Mouse (Mus musculus) limb, embryonic 11.5 days (tissue): ENCODE measurements around the gene Parg. TPM values are rescaled to one million over a fixed set of nuclear protein-coding genes. Genes with fewer than 3 reads are reported as not detected.

Source experiments
- ATAC-seq: fragments of 200-750 bp; cut with Nextera tagmentation; 2 replicates; pipeline ENCODE4 v1.8.0; 2017; ENCODE audit warnings: low read depth; ENCODE audit not compliant: insufficient number of reproducible peaks, low FRiP score, low TSS enrichment
- DNase-seq: peaks from one replicate; pipeline ENCODE4 v3.0.0-alpha.2; 2015; ENCODE audit warnings: low spot score
- H3K27ac ChIP-seq: fragments of 300-500 bp; sonication (generic); replicated peaks from 2 replicates; pipeline ENCODE4 v1.5.1; 2014; ENCODE audit warnings: low read depth, mild to moderate bottlenecking, low read length
- H3K27me3 ChIP-seq: fragments of 300-500 bp; sonication (generic); 2 replicates; pipeline ENCODE4 v1.6.1; 2014; ENCODE audit warnings: mild to moderate bottlenecking, low read length, mixed read lengths; ENCODE audit not compliant: control insufficient read depth, insufficient read depth
- H3K36me3 ChIP-seq: fragments of 300-500 bp; sonication (generic); 2 replicates; pipeline ENCODE4 v1.6.1; 2014; ENCODE audit warnings: mild to moderate bottlenecking, low read length, moderate library complexity, mixed read lengths; ENCODE audit not compliant: control insufficient read depth, insufficient read depth
- H3K4me1 ChIP-seq: fragments of 300-500 bp; sonication (generic); 2 replicates; pipeline ENCODE4 v1.6.1; 2014; ENCODE audit warnings: low read length, mixed read lengths; ENCODE audit not compliant: control insufficient read depth, insufficient read depth
- H3K4me2 ChIP-seq: fragments of 300-500 bp; sonication (generic); 2 replicates; pipeline ENCODE4 v1.6.1; 2014; ENCODE audit warnings: low read depth, mild to moderate bottlenecking, moderate library complexity; ENCODE audit not compliant: severe bottlenecking
- H3K4me3 ChIP-seq: fragments of 300-500 bp; sonication (generic); 2 replicates; pipeline ENCODE4 v1.5.1; 2014; ENCODE audit warnings: low read depth, low read length
- H3K9ac ChIP-seq: fragments of 300-500 bp; sonication (generic); 2 replicates; pipeline ENCODE4 v1.6.1; 2014; ENCODE audit warnings: mild to moderate bottlenecking, low read length
- H3K9me3 ChIP-seq: fragments of 300-500 bp; sonication (generic); 2 replicates; pipeline ENCODE4 v1.6.1; 2016; ENCODE audit warnings: low read length; ENCODE audit not compliant: control insufficient read depth
- WGBS: fragments of 180-500 bp; shearing (Covaris S2); extraction: QIAGEN DNeasy Blood & Tissue Kit; methylation state at CpG from one replicate; pipeline ENCODE4 v1.1.7; 2014; 5-methylcytosine and 5-hydroxymethylcytosine counted together
- polyA plus RNA-seq: library from polyadenylated mRNA; unstranded; fragments of >200 nt; fragmentation: Nextera tagmentation; extraction: Ambion mirVana; gene quantifications from 2 replicates; pipeline ENCODE4 v1.2.1, GENCODE M21; 2014

Parg gene
- polyA plus RNA-seq, 1 experiment from 2014 or later = 62.4 TPM

DNA sequence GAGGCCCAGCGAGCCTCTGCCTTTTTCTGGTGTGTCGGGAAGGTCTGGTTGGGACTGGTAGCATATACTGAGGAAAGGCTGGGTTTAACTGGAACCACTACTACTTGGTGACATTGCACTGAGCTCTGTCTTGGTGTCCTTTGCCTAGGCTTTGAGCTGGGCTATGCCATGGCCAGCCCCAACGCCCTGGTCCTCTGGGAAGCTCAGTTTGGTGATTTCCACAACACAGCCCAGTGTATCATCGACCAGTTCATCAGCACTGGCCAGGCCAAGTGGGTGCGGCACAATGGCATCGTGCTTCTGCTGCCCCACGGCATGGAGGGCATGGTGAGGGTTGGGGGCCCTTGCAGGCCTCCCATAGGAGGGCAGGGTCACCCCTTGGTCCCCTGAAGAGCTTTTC is 142.4 kb downstream of the Parg start:
- Histone ChIP-seq H3K4me2 (no peak overlapping the region), H3K4me1 (no peaks in the 10 kb centered on the region), H3K27me3 (no peaks in the 10 kb centered on the region), H3K27ac (no peak overlapping the region), H3K9me3 (no peaks in the 10 kb centered on the region), H3K4me3 (no peak overlapping the region), H3K36me3 (no peaks in the 10 kb centered on the region), H3K9ac (no peak overlapping the region)
- ATAC-seq (no peak), DNase-seq (no peak)
- WGBS = 90% methylated on average over 7 of the region's 7 CpGs

DNA sequence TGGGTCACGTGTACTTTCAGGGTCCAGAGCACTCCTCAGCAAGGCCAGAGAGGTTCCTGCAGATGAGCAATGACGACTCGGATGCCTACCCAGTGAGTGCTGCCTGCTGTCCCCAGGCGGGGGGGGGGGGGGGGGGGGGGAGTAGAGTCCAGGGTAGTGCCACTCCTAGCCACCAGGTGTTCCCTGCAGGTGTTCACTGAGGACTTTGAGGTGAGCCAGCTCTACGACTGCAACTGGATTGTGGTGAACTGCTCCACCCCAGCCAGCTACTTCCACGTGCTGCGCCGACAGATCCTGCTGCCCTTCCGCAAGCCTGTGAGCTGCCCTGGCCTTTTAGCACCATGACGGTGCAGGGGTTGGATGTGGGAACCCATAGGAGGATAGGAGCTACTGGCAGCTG is 142.9 kb downstream of the Parg start:
- H3K9ac ChIP-seq = no peak overlapping the region
- no peak overlapping the region for H3K4me3 ChIP-seq
- H3K9me3 ChIP-seq = no peaks in the 10 kb centered on the region
- H3K27ac ChIP-seq = no peak overlapping the region
- ATAC-seq (no peak), DNase-seq (no peak)
- no peaks in the 10 kb centered on the region for H3K36me3 ChIP-seq
- H3K27me3 ChIP-seq = no peaks in the 10 kb centered on the region
- H3K4me2 ChIP-seq = no peak overlapping the region
- 77% methylated on average over 9 of the region's 10 CpGs for WGBS
- no peaks in the 10 kb centered on the region for H3K4me1 ChIP-seq

Other genes starting within 250 kb of the Parg start
- not detected in 2 replicates for gene Galnt15, start 173.0 kb upstream of the Parg start, polyA plus RNA-seq
- gene Oxnad1, start 116.6 kb upstream of the Parg start, polyA plus RNA-seq = 14.7 and 18.3 TPM in 2 replicates
- gene Dph3, start 116.2 kb upstream of the Parg start, polyA plus RNA-seq = 86.8 and 86.9 TPM in 2 replicates
- not detected in 2 replicates for gene Msmb, start 59.9 kb upstream of the Parg start, polyA plus RNA-seq
- gene Ncoa4, start 42.1 kb upstream of the Parg start, polyA plus RNA-seq = 82.5 and 83.2 TPM in 2 replicates
- gene Timm23, start 51 bp upstream of the Parg start, polyA plus RNA-seq = 310 and 333 TPM in 2 replicates
- 17.6 and 18.8 TPM in 2 replicates for gene Ogdhl, start 120.1 kb downstream of the Parg start, polyA plus RNA-seq
- gene 1700024G13Rik, start 186.4 kb downstream of the Parg start, polyA plus RNA-seq = not detected in 2 replicates